Mouse (Mus musculus) mesoderm, embryonic 11.5 days (tissue): ENCODE data around the gene Mcf2l.
A peak's percentile ranks its signal among the peaks of the same experiment; 100 is the strongest.

ENCODE experiments used
- DNase-seq: peaks from one replicate; pipeline ENCODE4 v3.0.0-alpha.2; 2012; ENCODE audit warnings: low read depth, low spot score

Gene Mcf2l

DNA sequence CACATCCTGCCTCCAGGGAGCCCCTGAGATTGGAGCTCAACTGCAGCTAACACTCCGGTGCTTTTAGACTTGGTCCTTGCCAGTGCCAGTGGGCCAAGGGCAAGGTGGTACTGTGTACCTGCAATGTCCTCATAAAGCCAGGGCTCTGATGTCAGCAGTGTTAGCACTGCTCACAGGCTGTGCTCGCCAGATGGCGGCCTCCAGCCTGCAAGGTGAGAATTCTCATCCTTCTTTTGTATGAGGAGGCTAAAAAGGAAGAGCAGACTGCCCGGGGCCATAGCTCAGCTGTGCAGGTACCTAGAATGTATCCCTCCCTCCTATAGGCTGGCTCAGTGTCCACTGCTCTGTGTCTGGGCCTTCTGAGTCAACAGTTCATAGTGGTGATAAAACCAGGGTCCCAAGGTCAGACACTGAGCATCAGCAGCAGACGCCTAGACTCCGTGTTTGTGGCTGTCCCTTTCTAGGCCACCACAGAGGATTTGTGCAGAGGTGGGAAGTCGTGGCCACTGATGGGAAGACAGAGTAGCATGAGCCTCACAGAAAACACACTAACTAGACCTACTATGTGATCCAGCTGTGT, 77.5 kb downstream of the Mcf2l start:
- DNase-seq, result no peak

DNA sequence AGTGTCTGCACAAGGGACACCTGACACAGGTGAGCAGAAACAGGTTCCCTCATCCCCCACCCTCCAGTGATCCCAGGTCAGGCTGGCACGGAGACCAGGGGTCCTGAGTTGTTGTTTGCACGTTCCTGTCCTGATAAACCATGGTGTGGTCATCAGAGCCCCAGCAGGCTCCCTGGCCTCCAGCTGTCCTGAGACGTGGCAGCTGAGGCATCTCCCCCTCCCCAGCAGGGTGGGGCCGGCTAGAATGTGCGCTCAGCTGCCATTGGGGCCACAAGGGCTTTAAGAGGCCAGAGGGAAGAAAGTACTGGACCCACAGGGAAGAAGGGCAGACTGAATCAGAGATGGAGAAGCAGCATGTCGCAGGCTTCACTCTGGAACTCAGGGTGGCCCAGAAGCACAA, 79.1 kb downstream of the Mcf2l start:
- no peak for DNase-seq

DNA sequence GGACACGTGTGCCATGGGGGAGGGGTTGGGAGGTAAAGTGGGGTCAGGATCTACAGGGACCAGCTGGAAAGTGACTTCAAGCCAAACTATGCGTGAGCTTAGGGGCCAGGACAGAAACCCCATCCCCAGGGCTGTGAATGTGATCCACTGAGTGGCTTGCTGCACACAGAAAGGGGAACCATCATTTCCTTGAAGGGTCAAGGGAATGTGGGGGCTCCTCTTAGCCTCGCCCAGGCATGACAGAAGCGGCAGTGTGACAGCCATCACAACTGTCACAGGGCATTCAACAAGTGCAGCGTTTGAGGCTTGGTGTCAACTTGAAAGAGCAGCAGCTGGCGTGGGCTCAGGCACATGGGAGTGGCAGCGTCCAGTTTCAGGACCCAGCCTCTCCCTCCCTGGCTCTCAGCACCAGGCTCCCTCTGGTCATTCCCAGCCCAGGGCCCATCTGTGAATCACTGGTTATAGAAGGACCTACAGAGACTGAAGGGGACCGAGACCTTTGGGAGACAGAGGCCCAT, 81.8 kb downstream of the Mcf2l start:
- no peak for DNase-seq

DNA sequence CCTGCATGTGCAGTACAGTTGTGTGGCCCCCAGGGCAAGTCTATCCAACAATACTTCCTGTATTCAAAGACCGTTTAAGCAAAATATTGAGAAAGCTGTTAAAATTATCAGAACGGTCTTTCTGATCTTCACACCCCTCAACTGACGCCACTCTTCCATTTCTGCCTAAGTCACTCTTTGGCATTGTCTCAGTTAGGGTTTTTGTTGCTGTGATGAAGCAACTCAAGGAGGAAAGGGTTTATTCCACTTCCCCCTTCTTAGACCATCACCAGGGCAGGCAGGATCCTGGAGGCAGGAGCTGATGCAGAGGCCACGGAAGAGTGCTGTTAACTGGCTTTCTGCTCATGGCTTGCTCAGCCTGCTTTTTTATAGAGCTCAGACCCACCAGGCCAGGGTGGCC, 82.3 kb downstream of the Mcf2l start:
- no peak for DNase-seq

DNA sequence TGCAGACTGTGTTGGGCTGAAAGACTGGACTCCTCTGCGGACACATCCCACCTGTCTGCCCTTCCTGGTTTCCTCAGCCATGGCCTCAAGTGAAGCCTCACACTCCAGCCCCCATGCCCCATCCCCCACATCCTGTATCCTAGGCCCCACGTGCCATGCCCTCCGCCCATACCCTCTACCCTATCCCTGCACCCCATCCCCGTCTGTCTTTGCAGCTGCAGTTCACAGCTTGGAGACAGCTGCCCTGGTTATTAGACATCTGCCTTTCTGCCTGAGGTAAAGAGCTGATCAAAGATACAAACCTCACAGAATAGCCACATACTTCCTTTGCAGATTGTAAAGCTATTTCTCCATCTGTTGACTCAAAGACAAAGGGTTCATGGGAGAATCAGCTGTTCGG, 83.3 kb downstream of the Mcf2l start:
- DNase-seq, result no peak

DNA sequence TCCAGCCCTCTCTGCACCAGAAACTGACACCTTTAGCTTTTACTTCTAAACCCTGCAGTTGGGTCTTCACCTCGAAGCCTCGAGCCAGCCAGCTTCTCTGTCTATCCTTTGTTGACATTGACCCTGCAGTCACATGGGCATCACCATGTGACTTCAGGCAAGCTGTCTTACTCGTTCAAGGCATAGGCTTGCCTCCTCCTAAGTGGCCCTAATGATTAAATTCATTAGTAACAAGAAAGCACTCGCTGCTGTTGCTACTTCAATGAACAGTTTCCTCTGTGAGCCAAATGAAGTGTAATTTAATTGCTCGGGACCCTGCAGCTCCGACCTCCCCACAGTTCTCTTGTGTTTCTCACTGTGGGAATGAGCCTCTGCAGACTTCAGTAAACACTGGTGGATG, 83.8 kb downstream of the Mcf2l start:
- DNase-seq, result no peak

DNA sequence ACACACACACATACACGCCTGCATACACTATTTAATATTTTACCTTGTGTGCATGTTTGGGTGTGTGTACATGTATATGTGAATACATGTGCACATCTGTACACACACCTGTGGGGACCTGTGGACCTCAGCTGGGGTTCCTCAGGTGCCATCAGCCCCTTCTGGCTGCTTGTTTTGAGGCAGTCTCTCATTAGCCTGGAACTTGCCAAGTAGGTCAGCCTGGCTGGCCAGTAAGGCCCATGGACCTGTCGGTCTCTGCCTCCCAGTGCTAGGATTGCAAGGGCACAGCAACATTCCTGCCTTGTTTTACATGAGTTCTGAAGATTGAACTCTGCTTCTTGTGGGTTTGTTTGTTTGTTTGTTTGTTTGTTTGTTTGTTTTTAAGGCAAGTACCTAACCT, 87.0 kb downstream of the Mcf2l start:
- no peak for DNase-seq

DNA sequence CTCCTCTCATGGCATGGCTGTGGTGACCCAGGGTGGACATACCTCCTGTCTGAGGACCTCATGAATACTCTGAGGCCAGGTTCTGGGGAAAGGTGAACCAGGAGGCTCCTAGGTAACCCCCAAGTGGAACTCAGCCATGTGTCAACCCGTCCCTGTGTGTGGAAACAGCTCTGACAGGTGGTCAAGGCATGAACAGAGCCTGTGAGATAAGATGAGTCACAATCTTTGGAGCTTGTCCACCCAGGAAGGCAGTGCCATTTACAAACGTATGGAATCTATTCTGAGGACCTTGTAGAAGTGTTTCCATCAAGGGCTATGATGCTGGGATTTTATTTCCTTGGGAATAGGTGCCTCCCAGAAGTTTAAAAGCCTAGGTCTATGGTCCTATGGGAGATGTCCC, 87.6 kb downstream of the Mcf2l start:
- no peak for DNase-seq

DNA sequence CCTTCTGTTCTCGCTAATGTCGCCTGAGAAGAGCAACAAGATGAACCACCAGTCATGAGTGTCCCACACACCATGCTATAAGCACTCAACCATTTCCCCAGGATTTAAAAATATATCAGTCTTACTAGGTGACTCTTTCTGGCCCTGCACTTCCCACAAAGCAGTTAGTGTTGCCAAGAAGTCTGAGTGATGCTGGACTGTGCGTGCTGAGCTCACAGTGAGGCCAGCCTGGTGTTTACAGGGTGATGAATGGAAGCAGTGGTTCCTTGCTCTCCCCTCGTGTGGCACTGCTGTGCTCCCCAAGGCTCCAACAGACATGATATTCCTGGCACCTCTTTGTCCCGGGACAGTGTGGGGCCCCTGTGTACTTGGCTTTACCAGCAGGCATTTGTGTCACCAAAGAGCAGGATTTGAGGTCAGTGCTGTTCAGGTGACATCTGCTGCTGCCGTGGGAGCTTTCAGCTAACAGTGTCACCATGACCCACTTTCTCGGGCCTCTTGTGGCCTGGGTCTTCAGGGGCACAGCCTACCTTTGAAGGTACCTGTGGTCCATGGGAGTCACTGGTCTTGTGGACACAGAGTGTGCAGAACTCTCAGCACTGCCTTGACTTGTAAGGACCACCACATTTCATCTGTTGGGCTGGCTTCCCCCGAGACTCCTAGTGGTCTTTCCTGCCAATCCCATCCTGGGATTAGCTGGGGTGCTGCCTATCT, 88.4 kb downstream of the Mcf2l start:
- no peak for DNase-seq

DNA sequence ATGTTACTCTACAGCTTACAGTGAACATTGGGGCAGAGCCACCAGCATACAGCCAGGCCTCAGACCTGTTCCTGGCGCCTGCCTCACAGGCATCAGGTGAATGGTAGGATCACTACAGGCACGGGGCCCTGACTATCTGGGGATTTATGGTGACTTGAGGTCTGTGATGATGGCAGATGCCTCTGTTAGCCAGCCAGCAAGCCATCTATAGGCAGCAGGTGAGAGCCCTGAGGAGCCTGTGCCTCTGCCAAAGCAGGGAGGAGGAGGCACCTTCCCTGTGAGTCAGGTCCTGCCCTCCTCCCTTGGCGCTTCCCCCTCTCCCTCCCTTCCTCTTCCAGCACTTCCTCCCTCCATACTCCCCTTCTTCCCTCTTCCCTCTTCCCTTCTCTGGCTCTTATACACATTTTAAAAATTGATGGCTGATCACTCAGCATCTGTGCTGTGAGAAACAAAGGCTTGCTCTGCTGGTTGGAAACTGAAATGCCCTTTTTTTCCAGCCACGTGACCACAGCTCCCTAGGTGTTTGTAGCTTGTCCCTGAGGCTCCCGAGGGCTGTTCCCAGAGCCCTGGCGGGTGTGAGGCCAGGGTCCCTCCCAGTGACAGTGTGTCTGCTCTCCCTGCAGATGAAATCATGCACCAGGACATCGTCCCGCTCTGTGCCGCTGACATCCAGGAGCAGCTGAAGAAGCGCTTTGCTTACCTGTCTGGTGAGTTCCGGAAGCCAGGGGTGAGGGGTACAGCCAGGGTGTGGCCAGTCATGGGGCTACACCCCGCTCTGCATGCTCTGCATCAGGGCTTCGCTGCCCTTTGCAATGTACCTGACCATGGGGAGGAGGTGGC, 89.2 kb downstream of the Mcf2l start:
- no peak for DNase-seq

DNA sequence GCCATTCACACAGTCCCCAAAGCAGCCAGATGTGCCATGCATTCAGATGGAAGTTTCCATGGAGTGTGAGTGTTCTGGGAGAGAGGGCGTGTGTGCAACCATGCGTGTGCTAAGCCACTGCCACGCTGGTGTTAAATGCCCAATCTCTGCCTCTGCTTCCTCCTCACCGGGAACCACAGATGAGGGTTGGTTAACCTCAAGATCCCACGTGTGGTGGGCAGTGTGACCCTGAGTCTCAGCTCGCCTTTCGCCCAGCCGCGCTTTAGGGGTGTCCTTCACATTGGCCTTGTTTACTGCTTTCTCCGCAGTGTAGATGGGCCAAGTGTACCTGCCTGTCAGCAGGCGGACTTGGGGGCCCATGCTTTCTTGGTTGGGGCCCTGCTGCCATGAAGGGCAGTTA, 102.7 kb downstream of the Mcf2l start:
- DNase-seq, result no peak

DNA sequence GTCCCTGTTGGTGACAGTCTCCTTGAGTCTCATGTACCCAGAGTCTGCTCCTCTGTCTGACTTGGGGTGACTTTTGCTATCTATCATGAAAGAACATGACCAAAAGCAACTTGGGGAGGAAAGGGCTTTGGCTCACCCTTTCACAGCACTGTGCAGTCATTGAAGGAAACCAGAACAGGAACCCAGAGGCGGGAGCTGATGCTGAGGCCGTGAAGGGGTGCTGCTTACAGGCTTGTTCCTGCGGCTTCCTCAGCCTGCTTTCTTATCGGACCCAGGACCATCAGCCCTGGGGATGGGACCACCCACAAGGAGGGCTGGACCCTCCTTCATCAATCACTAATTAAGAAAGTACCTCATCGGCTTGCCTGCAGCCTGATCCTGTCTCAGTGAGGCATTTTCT, 103.1 kb downstream of the Mcf2l start:
- DNase-seq, result no peak

DNA sequence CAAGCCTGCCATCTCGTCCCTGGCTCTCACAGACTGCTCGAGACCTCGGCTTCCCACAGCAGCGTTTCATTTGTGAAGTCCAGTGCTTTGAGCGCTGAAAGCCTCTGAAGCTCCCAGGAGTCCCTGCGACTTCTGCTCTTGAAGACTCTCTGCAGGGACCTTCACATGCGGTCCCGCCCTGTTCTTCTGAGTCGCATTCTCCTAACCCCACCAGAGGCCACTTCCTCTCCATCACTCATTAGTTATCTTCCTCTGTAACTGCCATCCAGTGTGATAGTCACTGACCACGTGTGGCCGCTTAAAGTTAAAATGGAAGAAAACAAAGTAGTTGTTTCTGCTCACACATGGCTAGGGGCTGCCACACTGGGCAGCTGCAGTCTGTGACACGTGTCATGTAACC, 103.7 kb downstream of the Mcf2l start:
- no peak for DNase-seq

DNA sequence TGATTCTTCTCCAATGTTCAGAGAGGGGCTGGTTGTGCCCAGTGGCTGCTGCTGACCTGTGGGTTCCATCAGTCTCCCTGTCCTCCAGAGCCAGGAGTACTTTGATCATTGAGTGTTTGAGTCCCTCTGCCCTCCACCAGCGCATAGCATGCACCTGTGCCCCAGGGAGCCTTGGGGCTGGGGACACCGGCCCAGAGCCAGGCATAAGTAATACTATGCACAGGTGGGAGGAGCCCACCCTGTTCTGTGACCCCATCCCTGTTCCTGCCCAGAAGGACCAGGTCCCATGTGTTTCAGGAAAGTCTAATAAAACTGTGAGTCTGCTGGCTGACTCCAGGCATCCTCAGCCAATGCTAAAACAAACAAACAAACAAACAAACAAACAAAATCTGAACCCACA, 104.7 kb downstream of the Mcf2l start:
- DNase-seq, result no peak

DNA sequence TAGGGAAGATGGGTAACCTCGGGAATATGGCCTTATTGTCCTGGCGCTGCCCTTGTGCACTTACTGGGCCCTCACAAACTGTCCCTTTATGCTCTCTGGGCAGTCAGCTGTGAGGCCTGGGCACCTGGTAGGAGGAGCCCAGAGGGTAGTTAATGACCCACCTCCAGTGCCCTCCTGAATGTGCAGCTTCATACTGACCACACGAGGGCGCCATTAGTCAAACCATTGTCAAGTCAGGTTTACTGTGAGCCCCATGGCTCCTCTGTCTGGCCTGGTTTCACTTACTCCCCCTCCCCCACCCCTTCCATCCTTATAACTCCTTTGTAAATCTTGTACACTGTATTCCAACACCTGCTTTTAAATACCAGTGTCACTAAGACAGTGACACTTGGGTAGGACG, 105.1 kb downstream of the Mcf2l start:
- DNase-seq, result peak; percentile 89

DNA sequence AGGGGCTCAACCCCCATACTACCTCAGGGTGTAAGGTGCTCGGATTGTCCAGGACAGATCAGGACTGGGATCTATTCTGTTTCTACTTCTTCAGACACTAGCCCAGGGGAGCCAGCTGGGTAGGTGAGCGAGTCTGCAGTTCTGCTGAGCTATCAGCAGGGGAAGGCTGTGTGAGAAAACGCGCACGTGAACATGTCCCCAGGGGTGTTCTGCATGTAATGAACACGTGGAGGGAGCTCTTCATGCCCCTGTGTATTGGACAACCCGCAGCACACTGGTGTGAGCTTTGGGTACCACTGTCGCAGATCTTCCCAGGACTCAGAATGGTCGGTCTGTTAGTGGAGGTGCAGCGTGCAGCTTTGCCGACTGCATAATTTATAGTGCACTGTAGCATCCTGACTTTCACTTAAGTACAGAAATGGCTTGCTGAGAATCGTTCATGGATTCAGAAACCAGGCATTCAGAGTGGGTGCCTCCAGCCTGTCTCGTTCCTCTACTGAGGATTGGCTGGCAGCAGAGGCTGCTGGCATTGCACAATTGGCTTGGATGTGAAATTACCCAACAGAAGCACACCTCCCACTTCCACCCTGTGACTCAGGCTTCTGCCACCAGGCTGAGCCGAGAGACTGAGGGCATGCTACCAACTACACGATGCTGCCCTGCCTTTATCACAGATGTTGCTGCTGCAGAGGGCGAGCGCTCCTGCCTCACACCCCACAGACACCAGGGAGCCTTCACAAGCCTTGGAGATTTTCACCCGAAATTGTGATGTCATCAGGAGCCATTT, 110.3 kb downstream of the Mcf2l start:
- no peak for DNase-seq

DNA sequence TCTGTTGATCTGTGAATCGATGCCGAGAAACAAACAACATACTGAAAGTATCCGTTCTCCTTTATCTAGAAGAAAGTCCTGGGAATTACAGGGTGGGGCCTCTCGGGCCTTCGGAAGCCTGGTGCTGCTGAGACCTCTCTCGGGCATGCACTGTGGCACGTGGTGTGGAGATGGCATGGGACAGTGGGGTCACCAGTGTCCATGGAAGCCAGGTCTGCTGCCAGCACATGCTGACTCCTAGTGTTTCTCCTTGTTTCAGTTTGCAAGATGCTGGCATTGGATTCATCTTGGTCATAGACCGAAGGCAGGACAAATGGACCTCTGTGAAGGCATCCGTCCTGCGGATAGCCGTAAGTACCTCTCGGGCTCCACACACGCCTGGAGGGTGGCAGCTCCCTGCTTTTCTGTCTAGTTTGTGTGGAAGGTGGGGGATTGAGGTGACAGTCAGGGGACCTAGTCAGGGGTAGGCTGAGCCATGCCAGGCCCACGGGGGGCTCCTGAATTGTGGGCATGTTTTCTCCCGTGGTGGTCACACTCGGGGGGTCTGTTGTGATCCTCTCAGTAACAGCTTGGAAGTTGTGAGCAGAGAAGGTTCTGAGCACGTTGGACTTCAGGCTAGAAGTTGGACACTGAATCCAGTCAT, 111.1 kb downstream of the Mcf2l start:
- DNase-seq, result no peak

DNA sequence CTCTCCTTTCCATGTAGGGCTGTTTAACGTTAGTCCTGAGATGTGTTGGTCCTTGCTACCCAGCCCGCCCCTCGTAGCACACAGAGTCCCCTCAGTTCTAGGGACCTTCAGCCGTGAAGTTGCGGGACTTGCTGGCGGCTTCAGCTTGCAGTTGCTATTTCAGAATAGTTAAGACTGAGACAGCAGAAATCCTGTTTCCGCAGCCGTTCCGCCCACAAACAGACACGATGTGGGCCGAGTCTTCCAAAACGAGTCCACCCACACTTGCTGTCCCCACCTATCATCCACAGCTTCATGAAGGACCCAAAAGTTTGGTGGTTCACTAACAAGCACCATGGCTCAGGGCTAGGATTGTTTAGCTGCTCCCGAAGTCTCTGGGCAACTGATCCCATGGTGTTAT, 111.7 kb downstream of the Mcf2l start:
- no peak for DNase-seq

DNA sequence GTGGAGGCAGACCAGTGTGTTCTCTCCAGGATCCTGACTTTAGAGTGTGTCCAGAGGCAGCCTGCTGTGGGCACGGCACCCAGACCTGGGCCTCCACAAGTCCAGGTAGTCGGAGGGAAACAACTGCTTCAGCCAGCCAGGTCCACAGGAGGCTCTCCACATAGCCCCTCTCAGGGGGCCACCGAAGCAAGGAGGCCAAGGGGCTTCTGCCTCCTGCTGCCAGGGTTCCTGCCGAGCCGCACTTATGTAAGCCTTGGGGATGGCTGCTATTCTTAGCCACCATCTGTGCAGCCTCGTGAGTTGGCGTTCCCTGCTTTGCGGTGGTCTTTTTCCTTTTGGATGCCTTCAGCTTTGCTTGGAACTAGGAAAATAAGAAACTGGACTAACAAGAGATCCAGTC, 114.0 kb downstream of the Mcf2l start:
- DNase-seq, result no peak

DNA sequence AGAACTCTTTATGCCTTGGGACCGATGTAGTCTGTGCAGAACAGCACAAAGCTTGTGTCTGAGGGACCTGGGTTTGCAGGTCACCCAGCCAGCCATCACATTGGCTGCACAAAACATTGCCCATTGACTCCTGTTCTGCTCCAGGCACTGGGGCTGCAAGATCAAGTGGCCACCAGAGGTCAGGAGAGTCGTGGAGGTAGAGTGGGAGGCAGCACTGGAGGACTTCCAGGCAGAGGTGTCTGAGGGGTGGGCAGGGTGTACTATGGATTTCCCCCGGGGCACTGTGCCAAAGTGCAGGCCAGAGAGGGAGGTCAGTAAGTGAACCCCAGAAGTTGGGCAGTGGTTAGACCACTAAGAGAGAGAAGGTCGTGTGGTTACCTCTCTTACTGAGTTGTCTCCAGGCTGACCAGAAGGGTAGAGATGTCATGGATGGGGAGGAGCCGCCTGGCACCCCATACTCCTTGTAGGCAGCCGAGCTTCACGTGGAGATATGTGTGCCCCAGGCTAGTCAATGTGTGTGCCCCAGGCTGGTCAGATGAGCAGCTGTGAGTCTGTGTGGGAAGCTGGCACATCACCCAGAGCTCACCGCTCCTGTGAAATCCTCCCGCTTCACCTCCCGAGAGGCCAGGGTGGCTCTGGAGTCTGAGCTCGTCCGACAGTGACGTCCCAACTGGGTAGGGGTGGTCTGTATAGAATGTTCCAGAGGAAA, 115.3 kb downstream of the Mcf2l start:
- DNase-seq, result no peak

DNA sequence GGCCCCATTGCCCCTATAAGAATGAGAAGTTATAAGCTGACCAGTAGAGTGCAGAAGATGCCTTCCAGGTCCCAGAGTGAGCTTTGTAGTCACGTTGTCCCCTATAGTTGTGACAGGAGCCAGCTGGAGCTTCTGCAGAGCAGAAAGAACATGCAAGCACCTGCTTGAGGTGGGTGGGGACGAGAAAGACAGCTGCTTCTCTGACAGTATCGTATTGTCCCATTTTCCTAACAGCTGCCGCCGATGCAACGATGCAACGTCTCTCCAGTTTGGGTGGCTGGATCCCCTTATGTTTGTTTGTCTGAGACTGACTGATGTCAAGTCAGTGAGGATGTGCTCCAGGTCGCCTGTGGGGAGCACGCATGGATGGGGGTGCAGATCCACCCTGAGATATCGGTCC, 117.8 kb downstream of the Mcf2l start:
- DNase-seq, result no peak
